Mouse (Mus musculus) cortical plate, adult 2 months (tissue): Measurements from ENCODE around the gene Wdr5.
"Not testable (repeated sequence)": the region's sequence is repeated elsewhere in the genome, so short reads cannot be mapped to it uniquely, and the experiment has no call there.

ENCODE experiments used
- CTCF ChIP-seq: fragments of 200-500 bp; IDR thresholded peaks from 2 replicates; pipeline ENCODE4 v1.5.1; 2011; ENCODE audit warnings: mild to moderate bottlenecking, control low read depth, low read length; ENCODE audit not compliant: insufficient read depth; ENCODE audit errors: extremely low read depth
- POLR2A ChIP-seq: fragments of 200-500 bp; IDR thresholded peaks from 2 replicates; pipeline ENCODE4 v1.6.1; 2011; ENCODE audit warnings: mild to moderate bottlenecking, low read length, control low read depth; ENCODE audit not compliant: insufficient read depth; ENCODE audit errors: extremely low read depth

DNA sequence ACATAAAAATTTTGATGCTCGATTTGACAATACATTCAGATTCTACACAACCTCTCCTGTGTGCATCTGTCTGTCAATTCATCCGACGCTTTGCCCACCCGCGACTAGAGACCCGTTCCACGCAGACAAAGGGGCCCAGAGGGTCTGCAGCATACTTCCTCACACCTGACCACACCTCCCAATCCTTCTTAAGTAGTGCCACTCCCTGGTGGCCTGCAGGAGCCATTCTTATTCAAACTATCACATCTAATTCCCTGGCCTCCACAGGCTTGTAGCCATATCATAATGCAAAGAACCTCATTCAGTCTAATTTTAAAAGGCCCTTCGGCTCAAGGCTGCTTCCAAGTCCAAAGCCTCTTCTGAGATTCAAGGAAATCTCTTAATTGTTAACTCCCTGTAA lies 31.1 kb downstream of the Wdr5 start:
- not testable (repeated sequence) for TF ChIP-seq POLR2A, CTCF
